Mouse (Mus musculus): ENCODE data around the gene Apoc2. TPM values are rescaled to one million over a fixed set of nuclear protein-coding genes. Genes with fewer than 3 reads are reported as not detected.

Gene Apoc2
- total RNA-seq, 4 experiments from 2014 or later, result 0.92 TPM; not detected in 3

GRCm38 (mm10) chr7:19678901-19679300 is 1.2 kb upstream of the Apoc2 start:
- DNase-seq (ENCODE audit: low spot score), result no peak

- DNase-seq (ENCODE audit: low spot score), result no peak
These were observed 1.1 kb downstream of the Apoc2 start for GRCm38 (mm10) chr7:19676662-19677061.

GRCm38 (mm10) chr7:19675824-19676223 is 1.9 kb downstream of the Apoc2 start:
- no peak for DNase-seq (ENCODE audit: low spot score)

GRCm38 (mm10) chr7:19673083-19673699 is 4.5 kb downstream of the Apoc2 start:
- no peak for DNase-seq (ENCODE audit: low spot score)

GRCm38 (mm10) chr7:19671511-19671910 is 6.2 kb downstream of the Apoc2 start:
- no peak for DNase-seq (ENCODE audit: low spot score)

GRCm38 (mm10) chr7:19668947-19669721 is 8.6 kb downstream of the Apoc2 start:
- peak; percentile 92 for DNase-seq (ENCODE audit: low spot score)

GRCm38 (mm10) chr7:19667434-19667833 is 10.3 kb downstream of the Apoc2 start:
- DNase-seq (ENCODE audit: low spot score), result no peak

- no peak for DNase-seq (ENCODE audit: low spot score)
These were observed 11.0 kb downstream of the Apoc2 start for GRCm38 (mm10) chr7:19666750-19667149.

- peak; percentile 99 for DNase-seq (ENCODE audit: low spot score)
These were observed 12.5 kb downstream of the Apoc2 start, which contains the start of gene Clptm1 for GRCm38 (mm10) chr7:19664955-19665841. Gene Clptm1 (minus strand): TSS chr7:19665033.

- no peak for DNase-seq (ENCODE audit: low spot score)
These were observed 13.2 kb downstream of the Apoc2 start for GRCm38 (mm10) chr7:19664455-19664954.

- no peak for DNase-seq (ENCODE audit: low spot score)
These were observed 13.8 kb downstream of the Apoc2 start for GRCm38 (mm10) chr7:19663940-19664339.

- peak; percentile 73 for DNase-seq (ENCODE audit: low spot score)
These were observed 25.1 kb downstream of the Apoc2 start for GRCm38 (mm10) chr7:19652614-19653013.

GRCm38 (mm10) chr7:19651063-19651786 is 26.5 kb downstream of the Apoc2 start:
- no peak for DNase-seq (ENCODE audit: low spot score)

- DNase-seq (ENCODE audit: low spot score), result no peak
These were observed 36.5 kb downstream of the Apoc2 start for GRCm38 (mm10) chr7:19641223-19641622.

GRCm38 (mm10) chr7:19635074-19635827 is 42.5 kb downstream of the Apoc2 start:
- DNase-seq (ENCODE audit: low spot score), result no peak

GRCm38 (mm10) chr7:19634591-19634990 is 43.1 kb downstream of the Apoc2 start:
- DNase-seq (ENCODE audit: low spot score), result no peak

- DNase-seq (ENCODE audit: low spot score), result no peak
These were observed 43.9 kb downstream of the Apoc2 start for GRCm38 (mm10) chr7:19633855-19634254.

- DNase-seq (ENCODE audit: low spot score), result no peak
These were observed 44.5 kb downstream of the Apoc2 start for GRCm38 (mm10) chr7:19633197-19633596.

- DNase-seq (ENCODE audit: low spot score), result no peak
These were observed 45.0 kb downstream of the Apoc2 start for GRCm38 (mm10) chr7:19632720-19633119.

- DNase-seq (ENCODE audit: low spot score), result no peak
These were observed 45.5 kb downstream of the Apoc2 start for GRCm38 (mm10) chr7:19632275-19632674.

- peak; percentile 89 for DNase-seq (ENCODE audit: low spot score)
These were observed 48.4 kb downstream of the Apoc2 start, which contains the start of gene Relb for GRCm38 (mm10) chr7:19629361-19629734. Gene Relb (minus strand): TSS chr7:19629438.
